Mouse (Mus musculus): Measurements from ENCODE around the gene Mtf2. TPM values are rescaled to one million over a fixed set of nuclear protein-coding genes. Genes with fewer than 3 reads are reported as not detected.
"Not testable (repeated sequence)": the region's sequence is repeated elsewhere in the genome, so short reads cannot be mapped to it uniquely, and the experiment has no call there.

Mtf2 gene
- polyA plus RNA-seq, 1 experiment, result 30.0 TPM

- no peak for TF ChIP-seq CTCF (IDR thresholded peaks at IDR 0.05; ENCODE audit: control insufficient read depth, insufficient read depth, low read length)
- Histone ChIP-seq H3K27ac (ENCODE audit: control insufficient read depth, insufficient read depth, low read depth, low read length, poor library complexity) (no peak overlapping the region), H3K4me3 (replicated peaks; ENCODE audit: control insufficient read depth, low read depth, low read length) (no peak overlapping the region), H3K4me1 (ENCODE audit: control insufficient read depth, insufficient read depth, low read length) (no peaks in the 10 kb centered on the region)
- 91% methylated on average over 9 of the region's 9 CpGs for WGBS
These were observed 5.1 kb upstream of the Mtf2 start for GRCm38 (mm10) chr5:108060413-108060812.

GRCm38 (mm10) chr5:108072301-108072700 lies 6.8 kb downstream of the Mtf2 start:
- WGBS, result 92% methylated on average over 1 of the region's 1 CpGs
- TF ChIP-seq CTCF (IDR thresholded peaks at IDR 0.05; ENCODE audit: control insufficient read depth, insufficient read depth, low read length) (no peak), POLR2A (IDR thresholded peaks at IDR 0.05; ENCODE audit: borderline replicate concordance, control insufficient read depth, low read depth, low read length) (no peak)
- H3K27ac ChIP-seq (ENCODE audit: control insufficient read depth, insufficient read depth, low read depth, low read length, poor library complexity), result no peak overlapping the region
- H3K4me1 ChIP-seq (ENCODE audit: control insufficient read depth, insufficient read depth, low read length), result no peaks in the 10 kb centered on the region; the same call in 1 of the 2 replicates
- H3K4me3 ChIP-seq (replicated peaks; ENCODE audit: control insufficient read depth, low read depth, low read length), result no peak overlapping the region

GRCm38 (mm10) chr5:108076241-108076640 lies 10.8 kb downstream of the Mtf2 start:
- no peak overlapping the region for H3K4me3 ChIP-seq (replicated peaks; ENCODE audit: control insufficient read depth, low read depth, low read length)
- no peak overlapping the region for H3K27ac ChIP-seq (ENCODE audit: control insufficient read depth, insufficient read depth, low read depth, low read length, poor library complexity)
- no peaks in the 10 kb centered on the region; the same call in 1 of the 2 replicates for H3K4me1 ChIP-seq (ENCODE audit: control insufficient read depth, insufficient read depth, low read length)
- TF ChIP-seq POLR2A (IDR thresholded peaks at IDR 0.05; ENCODE audit: borderline replicate concordance, control insufficient read depth, low read depth, low read length) (no peak), CTCF (IDR thresholded peaks at IDR 0.05; ENCODE audit: control insufficient read depth, insufficient read depth, low read length) (no peak)

GRCm38 (mm10) chr5:108076833-108077540 lies 11.5 kb downstream of the Mtf2 start:
- H3K4me3 ChIP-seq (replicated peaks; ENCODE audit: control insufficient read depth, low read depth, low read length), result no peak overlapping the region
- no peaks in the 10 kb centered on the region; the same call in 1 of the 2 replicates for H3K4me1 ChIP-seq (ENCODE audit: control insufficient read depth, insufficient read depth, low read length)
- no peak overlapping the region for H3K27ac ChIP-seq (ENCODE audit: control insufficient read depth, insufficient read depth, low read depth, low read length, poor library complexity)
- no peak for TF ChIP-seq CTCF (IDR thresholded peaks at IDR 0.05; ENCODE audit: control insufficient read depth, insufficient read depth, low read length)
- no peak for TF ChIP-seq POLR2A (IDR thresholded peaks at IDR 0.05; ENCODE audit: borderline replicate concordance, control insufficient read depth, low read depth, low read length)
- 82% methylated on average over 6 of the region's 6 CpGs for WGBS

- Histone ChIP-seq H3K4me3 (replicated peaks; ENCODE audit: control insufficient read depth, low read depth, low read length) (no peak overlapping the region), H3K27ac (ENCODE audit: control insufficient read depth, insufficient read depth, low read depth, low read length, poor library complexity) (no peak overlapping the region), H3K4me1 (ENCODE audit: control insufficient read depth, insufficient read depth, low read length) (no peaks in the 10 kb centered on the region; the same call in 1 of the 2 replicates)
- no peak for TF ChIP-seq CTCF (IDR thresholded peaks at IDR 0.05; ENCODE audit: control insufficient read depth, insufficient read depth, low read length)
- TF ChIP-seq POLR2A (IDR thresholded peaks at IDR 0.05; ENCODE audit: borderline replicate concordance, control insufficient read depth, low read depth, low read length), result no peak
These were observed 14.1 kb downstream of the Mtf2 start for GRCm38 (mm10) chr5:108079603-108080002.

GRCm38 (mm10) chr5:108082380-108082779 lies 16.9 kb downstream of the Mtf2 start:
- Histone ChIP-seq H3K4me1 (ENCODE audit: control insufficient read depth, insufficient read depth, low read length) (no peaks in the 10 kb centered on the region), H3K4me3 (replicated peaks; ENCODE audit: control insufficient read depth, low read depth, low read length) (no peak overlapping the region), H3K27ac (ENCODE audit: control insufficient read depth, insufficient read depth, low read depth, low read length, poor library complexity) (no peak overlapping the region)
- TF ChIP-seq CTCF (IDR thresholded peaks at IDR 0.05; ENCODE audit: control insufficient read depth, insufficient read depth, low read length), result peak; percentile 25; the same call in 1 of the 2 replicates
- TF ChIP-seq POLR2A (IDR thresholded peaks at IDR 0.05; ENCODE audit: borderline replicate concordance, control insufficient read depth, low read depth, low read length), result no peak
- 37% methylated on average over 2 of the region's 2 CpGs for WGBS

GRCm38 (mm10) chr5:108085440-108085839 lies 20.0 kb downstream of the Mtf2 start:
- Histone ChIP-seq H3K4me1 (ENCODE audit: control insufficient read depth, insufficient read depth, low read length) (no peaks in the 10 kb centered on the region), H3K27ac (ENCODE audit: control insufficient read depth, insufficient read depth, low read depth, low read length, poor library complexity) (no peak overlapping the region), H3K4me3 (replicated peaks; ENCODE audit: control insufficient read depth, low read depth, low read length) (no peak overlapping the region)
- no peak for TF ChIP-seq CTCF (IDR thresholded peaks at IDR 0.05; ENCODE audit: control insufficient read depth, insufficient read depth, low read length)
- no peak for TF ChIP-seq POLR2A (IDR thresholded peaks at IDR 0.05; ENCODE audit: borderline replicate concordance, control insufficient read depth, low read depth, low read length)
- WGBS, result 89% methylated on average over 2 of the region's 2 CpGs

GRCm38 (mm10) chr5:108092731-108093130 lies 27.3 kb downstream of the Mtf2 start:
- not testable (repeated sequence) for H3K4me3 ChIP-seq (replicated peaks; ENCODE audit: control insufficient read depth, low read depth, low read length); H3K27ac ChIP-seq (ENCODE audit: control insufficient read depth, insufficient read depth, low read depth, low read length, poor library complexity); H3K4me1 ChIP-seq (ENCODE audit: control insufficient read depth, insufficient read depth, low read length)
- 90% methylated on average over 8 of the region's 8 CpGs for WGBS

- Histone ChIP-seq H3K27ac (ENCODE audit: control insufficient read depth, insufficient read depth, low read depth, low read length, poor library complexity) (no peak overlapping the region), H3K4me3 (replicated peaks; ENCODE audit: control insufficient read depth, low read depth, low read length) (no peak overlapping the region), H3K4me1 (ENCODE audit: control insufficient read depth, insufficient read depth, low read length) (no peaks in the 10 kb centered on the region)
- TF ChIP-seq CTCF (IDR thresholded peaks at IDR 0.05; ENCODE audit: control insufficient read depth, insufficient read depth, low read length), result no peak
- TF ChIP-seq POLR2A (IDR thresholded peaks at IDR 0.05; ENCODE audit: borderline replicate concordance, control insufficient read depth, low read depth, low read length), result no peak
- WGBS, result 80% methylated on average over 3 of the region's 3 CpGs
These were observed 32.2 kb downstream of the Mtf2 start for GRCm38 (mm10) chr5:108097676-108098075.
